Mouse (Mus musculus) kidney, adult 2 months (tissue): ENCODE measurements around the gene Il22ra1.

ENCODE experiments used
- CTCF ChIP-seq: fragments of 200-500 bp; conservative IDR thresholded peaks from 2 replicates; pipeline ENCODE4 v1.5.1; 2011; ENCODE audit warnings: low read depth, mild to moderate bottlenecking, control low read depth, low read length, moderate library complexity, mixed read lengths; ENCODE audit not compliant: insufficient read depth, insufficient read length
- POLR2A ChIP-seq: fragments of 200-500 bp; IDR thresholded peaks from one replicate; pipeline ENCODE4 v1.6.1; 2011; ENCODE audit warnings: low read depth, low read length, control low read depth

DNA sequence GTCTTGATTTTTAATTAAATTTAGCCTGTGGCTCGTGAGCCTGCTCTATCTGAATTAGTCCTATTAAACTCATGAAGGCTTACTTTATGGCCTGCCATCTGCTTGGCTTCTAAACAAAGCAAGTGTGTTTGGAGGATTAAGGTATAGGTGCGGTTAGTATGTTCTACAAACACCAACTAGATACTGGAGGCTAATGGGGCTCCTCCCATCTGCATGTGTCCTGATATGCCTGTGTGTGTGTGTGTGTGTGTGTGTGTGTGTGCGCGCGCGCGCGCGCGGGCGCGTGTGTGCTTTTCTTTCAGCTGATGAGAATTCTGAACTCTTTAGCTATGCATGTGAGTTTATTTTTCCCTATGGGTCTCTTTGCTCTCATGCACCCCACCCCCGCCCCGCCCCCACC lies 11.7 kb downstream of the Il22ra1 start:
- TF ChIP-seq CTCF (no peak), POLR2A (no peak)
